Mouse (Mus musculus): ENCODE results near the gene Eya2.

Eya2 gene

DNA sequence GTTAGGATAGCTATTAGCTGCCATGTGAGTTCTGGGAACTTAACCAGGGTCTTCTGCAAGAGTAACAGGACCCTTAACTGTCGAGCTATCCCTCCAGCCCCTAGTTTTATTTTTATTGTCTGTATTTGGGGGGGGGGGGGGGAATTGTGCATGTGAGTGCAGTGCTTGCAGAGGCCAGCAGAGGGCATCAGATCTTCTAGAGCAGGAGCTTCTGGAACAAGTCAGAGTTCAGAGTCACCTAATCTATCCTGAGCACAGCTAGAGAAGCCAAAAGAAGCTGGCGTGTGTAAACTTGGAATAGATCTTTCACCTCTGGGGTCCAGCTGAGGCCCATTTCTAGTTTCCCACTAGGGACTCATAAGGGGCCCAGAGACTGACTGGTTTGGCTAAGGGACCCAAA is 1.1 kb upstream of the Eya2 start:
- no peak for DNase-seq (ENCODE audit: extremely low read depth, low read depth, low spot score)

DNA sequence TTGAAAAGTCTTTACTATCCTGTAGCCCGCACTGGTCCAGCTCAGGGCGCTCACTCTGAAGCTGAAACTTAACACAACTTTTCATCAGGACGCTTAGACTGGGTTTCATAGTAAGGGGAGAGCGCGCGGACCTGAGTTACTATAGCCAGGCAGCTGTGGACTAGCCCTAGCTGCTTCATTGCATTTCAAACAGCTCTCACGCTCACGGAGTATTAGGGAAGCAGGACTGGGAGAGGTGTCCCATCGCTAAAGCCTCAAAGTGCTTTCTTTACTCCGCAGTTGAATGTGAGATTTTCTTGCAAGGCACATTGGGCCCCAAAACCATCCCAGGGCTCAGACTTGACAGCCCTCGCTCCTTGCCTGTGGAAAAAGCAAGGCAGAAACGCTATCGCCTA is 841 bp downstream of the Eya2 start:
- DNase-seq (ENCODE audit: extremely low read depth, low read depth, low spot score): no peak

DNA sequence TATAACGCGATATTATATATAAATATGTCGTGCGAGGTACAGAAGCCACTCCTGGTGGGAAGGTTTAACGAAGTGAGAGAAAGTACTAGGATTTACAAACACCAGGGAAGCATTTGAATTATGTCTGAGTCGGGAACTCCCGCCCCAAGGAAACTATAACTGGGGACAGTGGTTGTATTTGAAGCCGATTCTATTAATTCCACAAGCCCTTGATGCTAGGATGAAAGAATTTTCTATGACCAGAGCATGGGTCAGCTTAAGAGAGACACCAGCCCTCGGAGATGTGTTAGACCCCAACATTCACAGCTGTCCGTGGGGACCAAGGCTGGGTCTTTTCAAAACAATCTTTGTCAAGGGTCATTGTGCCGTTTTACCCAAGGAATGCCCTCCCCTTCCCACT is 1.3 kb downstream of the Eya2 start:
- DNase-seq (ENCODE audit: extremely low read depth, low read depth, low spot score): no peak

DNA sequence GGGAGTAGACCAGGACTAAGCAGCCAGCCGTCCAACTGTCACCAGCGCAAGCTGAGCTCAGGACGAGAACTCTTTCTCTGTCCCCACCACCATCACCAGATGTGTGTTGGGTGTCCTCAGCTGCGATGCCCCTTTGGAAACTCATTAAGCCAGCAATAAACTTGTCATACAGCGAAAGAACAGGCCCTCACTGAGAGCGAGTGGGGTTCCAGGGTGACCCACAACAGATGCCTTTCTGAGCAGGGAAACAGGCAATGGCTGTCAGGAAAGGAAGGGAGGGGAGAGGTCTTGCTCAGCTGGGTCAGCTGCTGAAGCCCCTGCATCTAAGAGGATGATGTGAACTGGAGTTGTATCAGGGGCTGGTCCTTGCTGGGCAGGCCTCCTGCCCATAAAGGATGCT is 2.7 kb downstream of the Eya2 start:
- no peak for DNase-seq (ENCODE audit: extremely low read depth, low read depth, low spot score)

DNA sequence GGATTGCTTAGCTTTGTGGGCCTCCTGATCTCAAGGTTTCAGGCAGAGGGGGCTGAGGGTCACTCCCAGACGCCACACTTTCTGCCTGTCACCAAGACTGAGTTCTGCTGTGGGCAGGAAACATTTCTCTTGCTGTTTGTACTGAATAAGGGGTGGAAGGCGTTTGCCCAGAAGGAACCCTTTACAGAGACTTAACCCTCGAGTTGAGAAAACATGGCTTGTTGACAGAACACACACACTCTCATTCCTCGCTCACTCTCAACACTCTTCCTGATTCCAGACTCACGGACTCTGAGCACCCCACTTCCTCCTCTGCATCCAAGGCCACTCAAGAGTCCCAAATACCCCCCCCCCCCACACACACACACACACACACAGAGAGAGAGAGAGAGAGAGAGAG is 3.3 kb downstream of the Eya2 start:
- no peak for DNase-seq (ENCODE audit: extremely low read depth, low read depth, low spot score)

DNA sequence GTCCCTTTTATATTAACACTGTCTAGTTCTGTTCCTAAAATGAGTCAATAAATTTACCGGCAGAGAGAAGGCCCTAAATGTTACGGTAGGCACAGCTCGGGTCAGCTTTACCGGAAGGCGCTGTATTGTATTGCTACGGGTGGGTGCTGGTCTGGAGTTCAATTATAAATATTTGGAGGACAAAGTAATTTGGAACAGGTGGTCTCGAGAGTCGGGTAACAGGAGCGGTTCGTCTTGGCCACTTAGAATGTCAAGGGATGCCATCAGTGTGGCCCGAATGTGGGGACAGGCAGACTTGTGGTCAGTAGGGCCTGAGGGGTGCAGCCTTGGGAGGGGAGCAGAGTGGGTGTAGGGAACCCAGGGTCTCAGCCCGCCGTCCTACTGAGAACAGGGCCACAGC is 4.7 kb downstream of the Eya2 start:
- no peak for DNase-seq (ENCODE audit: extremely low read depth, low read depth, low spot score)

DNA sequence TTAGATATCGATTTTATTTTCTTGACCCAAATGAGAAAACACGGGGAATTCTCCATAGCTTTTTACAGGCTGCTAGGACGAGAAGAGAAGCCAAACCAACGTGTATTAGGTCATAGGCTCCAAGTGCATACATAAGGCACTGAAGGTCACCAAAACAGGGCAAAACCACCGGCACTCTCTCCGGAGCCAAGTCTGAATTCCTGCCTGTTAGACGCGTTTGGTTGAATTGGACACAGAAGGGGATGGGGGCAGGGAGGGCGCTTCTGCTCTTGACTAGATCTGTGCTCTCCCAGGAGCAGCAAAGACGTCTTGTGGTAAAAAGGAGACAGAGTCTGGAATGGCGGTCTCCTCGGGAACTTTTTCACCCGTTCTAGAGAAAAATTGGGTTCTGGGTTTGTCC is 6.1 kb downstream of the Eya2 start:
- DNase-seq (ENCODE audit: extremely low read depth, low read depth, low spot score): no peak

DNA sequence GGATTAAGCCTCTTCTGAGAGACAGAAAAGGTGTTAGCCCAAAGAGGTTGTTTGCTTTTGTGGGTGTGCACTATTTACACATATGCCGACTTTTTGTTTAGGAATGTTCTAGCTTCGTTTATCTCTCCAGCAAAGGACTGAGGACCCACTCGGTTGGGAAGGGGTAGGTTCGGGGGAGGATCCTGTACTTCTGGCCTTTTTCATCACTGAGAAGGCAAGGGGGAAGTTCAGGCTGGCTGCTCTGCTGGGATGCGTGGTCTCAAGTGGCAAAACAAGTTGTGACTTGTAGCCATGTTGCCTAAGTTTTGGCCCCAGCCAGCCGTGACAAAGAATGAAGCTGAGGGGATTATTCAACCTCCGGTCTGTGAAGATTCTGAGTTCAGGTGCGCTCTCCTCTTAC is 6.8 kb downstream of the Eya2 start:
- DNase-seq (ENCODE audit: extremely low read depth, low read depth, low spot score): no peak

DNA sequence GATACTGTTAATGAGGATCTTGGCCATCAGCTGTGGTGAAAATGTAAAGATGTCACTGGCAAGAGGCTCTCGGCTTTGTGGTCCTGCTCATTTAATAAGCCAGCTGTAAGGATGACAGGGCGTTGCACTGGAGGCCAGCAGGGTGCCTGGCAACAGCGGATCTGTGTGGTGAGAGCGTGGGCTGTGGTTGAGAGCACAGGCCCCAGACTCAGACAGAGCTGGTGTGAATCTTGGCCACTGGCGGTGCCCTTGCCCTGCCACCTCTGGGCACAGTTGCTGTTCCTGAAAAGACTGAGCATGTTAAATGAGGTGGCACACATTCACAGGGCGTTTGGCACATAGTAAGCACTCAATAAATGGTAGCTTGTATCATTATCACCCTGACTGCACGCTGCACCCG is 8.9 kb downstream of the Eya2 start:
- no peak for DNase-seq (ENCODE audit: extremely low read depth, low read depth, low spot score)

DNA sequence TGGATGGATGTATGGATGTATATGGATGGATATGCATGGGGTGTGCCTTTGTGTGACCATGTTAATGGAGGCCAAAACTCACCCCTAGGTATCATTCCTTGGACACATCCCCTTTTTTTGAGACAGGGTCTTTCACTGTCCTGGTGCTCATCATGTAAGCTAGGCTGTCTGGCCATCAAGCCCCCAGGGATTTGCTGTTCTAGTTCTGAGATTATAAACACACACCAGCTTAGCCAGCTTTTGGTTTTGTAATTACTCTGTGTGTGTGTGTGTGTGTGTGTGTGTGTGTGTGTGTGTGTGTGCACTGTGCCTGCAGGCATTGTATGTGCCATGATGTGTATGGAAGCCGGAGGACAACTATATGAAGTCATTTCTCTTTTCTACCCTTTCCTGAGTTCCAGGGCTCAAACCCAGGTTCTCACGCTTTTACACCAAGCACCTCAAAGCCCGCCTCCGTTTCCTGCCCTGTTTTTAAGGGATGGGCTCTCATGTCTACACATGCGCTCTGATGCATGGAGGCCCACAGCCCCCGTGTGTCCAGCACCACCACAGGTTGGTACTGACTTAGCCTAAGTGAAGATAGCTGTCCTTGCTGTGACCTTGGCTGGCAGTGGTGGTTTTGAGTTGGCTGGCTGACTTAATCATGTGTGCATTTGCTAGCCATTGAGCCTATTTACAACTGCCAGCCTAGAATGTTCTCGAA is 16.9 kb downstream of the Eya2 start:
- DNase-seq (ENCODE audit: extremely low read depth, low read depth, low spot score): no peak

DNA sequence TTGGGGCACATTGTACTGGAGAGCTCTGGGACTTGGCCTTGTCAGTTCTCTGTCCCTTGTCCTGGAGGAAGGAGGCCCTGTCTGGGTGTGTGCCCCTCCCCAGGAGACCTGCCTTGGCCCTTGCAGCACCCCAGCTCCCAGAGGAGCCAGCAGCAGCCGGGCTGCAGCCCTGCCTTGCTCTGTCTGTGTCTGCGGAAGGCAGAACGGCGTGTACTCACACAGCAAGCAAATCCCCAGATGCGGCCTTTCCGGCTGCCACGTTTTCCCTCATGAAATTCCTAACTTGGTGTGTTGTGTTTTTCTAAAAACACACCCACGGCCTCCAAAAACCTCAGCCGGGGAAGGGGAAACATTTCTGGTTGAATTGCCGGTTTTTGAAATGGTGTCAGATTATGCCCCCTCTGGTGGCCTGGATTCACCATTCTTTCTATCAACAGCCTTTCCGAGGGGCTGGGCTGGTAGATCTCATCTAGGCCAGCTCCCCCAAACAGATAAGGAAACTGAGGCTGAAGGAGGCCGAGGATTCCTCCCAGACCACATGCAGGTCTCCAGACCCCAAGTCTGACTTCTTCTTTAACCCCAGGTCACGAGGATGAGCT is 19.0 kb downstream of the Eya2 start:
- no peak for DNase-seq (ENCODE audit: extremely low read depth, low read depth, low spot score)

DNA sequence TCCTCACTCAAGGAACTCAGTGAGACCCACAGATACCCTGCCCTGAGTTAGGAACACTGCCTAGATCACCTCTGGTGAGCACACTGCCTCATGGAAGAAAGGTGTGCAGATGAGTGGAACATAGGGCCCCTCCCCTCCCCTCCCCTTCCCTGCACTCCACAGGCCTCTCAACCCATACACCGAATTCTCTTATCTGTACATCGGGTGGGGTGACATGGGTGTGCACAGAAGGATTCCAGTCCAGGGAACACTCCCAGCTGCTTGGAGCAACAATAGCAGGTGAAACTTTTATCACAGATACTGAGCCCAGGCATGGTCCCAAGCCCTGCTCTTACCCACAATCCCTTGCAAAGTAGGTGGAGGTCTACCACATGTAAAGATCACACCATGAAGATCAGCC is 26.7 kb downstream of the Eya2 start:
- DNase-seq (ENCODE audit: extremely low read depth, low read depth, low spot score): no peak

DNA sequence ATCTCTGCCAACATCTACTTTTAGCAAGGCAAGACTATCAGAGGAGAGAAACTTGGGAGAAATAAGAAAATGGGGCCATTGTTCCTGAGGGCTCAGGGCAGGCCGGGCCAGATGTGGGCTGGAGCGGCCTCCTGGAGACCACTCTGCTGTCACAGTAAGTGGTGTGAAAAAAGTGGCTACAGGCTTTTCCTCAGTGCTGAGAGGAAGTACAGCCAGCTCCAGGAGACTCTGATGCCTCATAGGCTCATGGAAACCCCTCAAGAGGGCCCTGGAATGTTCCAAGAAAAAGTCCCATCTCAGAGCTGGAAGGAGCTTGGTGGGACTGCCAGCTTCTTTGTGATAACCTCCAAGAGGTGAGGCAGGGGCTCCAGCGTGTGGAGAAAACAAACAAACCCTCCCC is 27.8 kb downstream of the Eya2 start:
- DNase-seq (ENCODE audit: extremely low read depth, low read depth, low spot score): no peak

DNA sequence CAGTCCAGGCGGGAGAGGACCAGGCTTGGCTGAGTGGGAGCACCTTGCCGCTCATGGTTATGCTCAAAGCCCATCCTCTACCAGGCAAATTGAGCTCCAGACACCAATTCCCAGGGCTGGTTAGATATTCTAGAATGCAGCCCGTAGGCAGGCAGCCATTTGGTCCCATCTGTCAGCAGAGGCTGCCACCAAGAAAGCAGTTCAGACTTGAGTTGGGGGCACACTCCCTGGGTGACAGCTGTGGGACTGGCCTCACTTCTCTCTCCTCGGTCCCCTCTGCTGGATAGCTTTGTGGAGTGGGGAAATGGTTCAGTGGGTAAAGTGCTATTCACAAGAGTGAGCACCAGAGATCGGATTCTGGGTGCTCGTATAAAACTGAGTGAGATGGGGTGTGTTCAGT is 32.0 kb downstream of the Eya2 start:
- no peak for DNase-seq (ENCODE audit: extremely low read depth, low read depth, low spot score)

DNA sequence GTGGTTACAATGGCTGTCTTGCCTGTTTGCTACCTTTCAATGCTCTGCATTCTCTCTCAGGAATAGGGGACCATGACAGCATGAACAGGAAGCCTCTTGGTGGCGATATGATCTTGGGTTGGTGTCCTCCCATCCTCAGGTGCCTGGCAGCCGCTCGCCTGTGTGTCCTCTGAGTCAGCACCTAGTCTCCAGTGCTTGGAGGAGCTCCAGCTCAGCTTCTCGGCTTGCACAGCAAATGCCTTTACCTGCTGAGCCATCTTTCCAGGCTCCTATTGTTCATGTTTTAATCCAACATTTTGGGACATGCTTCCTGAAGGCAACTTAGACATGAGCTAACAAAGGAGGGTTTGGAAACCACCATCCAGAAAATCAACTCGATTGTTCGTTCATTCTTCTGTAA is 33.1 kb downstream of the Eya2 start:
- peak; percentile 95 for DNase-seq (ENCODE audit: extremely low read depth, low read depth, low spot score)

DNA sequence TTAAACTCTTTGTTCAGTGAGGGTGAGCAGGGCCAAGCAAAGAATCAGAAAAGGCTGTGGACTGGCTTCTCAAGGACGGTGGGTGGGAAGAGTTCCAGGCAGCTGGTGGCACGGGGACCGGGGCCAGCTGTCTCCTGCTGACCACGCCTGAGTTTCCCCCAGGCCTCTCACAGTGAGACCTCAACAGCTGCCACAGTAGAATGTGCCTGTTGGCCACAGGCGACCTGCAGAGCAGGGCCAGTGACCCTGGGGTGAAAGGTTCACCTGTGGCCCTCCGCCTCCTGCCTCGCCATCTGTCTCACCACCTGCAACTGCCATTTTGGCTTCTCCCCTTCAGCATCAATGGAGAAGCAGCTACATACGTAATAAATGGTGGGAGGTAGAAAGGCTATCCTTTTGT is 35.1 kb downstream of the Eya2 start:
- DNase-seq (ENCODE audit: extremely low read depth, low read depth, low spot score): no peak

DNA sequence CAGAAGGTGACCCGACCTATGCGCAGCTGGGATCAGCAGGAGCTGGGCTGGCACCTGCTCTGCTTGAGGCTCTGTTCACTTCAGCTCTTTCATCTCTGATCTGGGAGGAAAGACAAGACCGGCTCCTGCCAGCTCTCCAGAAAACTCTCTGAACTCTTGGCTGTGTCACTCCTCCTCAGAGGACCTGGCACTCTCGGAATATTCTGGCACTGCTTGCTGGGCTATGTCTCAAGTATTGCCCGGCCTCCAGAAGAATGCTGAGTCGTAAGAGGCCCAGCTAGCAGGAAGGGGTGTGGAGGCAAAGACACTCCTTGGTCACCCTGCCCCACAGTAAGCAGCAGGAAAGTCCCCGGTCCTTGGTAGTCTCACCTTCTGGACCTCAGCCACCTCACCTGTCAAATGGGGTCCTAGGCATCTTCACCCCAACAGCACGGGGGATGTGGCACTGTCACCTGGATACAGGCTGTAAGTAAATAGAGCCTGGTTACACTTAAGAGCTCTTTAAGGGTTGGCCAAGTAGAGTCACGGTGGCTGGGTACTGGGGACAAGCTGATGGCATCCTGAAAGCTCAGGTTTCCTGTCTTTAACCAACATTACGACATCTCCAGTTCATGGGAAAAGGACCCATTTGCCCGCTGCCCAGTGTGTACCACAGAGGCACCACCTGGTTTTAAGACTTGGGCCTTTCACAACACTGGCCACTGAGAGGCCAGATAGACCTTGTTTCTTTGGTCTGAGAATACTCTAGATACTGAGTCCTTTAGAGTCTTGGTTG is 38.4 kb downstream of the Eya2 start:
- no peak for DNase-seq (ENCODE audit: extremely low read depth, low read depth, low spot score)

DNA sequence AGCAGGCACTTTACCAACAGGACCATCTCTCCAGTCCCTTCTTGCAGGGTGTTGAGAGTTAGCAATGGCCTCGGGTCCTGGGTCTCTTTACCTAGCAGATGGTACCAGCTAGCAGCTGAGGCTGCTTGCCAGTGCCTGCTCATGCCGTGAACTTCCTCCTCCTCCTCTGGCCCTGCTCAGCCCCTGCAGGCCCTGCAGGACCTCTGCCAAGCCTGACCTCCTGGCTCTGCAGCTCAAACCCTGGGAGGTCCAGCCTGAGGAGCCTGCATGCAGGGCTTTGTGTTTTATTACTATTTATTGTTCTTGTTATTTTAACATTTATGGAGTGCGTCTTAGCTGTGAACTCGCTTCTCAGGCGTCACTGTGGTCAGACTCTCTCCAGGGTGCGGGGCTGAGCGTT is 39.6 kb downstream of the Eya2 start:
- DNase-seq (ENCODE audit: extremely low read depth, low read depth, low spot score): no peak

DNA sequence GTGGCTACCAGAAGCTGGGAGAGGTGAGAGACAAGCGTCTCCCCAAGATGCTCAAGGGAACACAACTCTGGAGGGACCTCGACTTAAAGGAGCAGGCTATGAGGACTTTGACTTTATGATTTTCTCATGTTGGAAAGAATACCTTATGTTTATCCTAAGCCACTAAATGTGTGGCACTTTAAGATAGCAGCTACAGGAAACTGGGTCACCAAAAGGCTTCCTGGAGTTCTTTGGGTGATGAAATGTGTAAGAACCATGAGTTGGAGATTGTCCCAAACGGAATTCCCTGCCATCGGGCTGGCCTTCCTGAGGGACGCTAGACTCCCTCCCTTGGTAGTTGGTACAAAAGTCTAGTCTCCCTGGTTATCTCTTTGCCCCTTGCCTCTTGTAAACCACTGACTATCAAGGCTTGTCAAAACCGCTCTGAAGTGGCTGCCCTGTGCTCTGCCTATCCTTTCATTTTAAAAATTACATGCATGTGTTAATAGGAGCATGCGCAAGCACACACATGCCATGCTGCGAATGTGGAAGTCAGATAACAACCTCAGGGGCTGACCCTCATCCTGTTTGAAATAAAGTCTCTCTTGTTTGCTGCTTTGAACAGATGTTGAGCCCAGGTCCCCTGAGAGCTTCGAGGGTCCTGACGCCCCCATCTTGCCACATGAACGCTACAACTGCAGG is 44.4 kb downstream of the Eya2 start:
- no peak for DNase-seq (ENCODE audit: extremely low read depth, low read depth, low spot score)

DNA sequence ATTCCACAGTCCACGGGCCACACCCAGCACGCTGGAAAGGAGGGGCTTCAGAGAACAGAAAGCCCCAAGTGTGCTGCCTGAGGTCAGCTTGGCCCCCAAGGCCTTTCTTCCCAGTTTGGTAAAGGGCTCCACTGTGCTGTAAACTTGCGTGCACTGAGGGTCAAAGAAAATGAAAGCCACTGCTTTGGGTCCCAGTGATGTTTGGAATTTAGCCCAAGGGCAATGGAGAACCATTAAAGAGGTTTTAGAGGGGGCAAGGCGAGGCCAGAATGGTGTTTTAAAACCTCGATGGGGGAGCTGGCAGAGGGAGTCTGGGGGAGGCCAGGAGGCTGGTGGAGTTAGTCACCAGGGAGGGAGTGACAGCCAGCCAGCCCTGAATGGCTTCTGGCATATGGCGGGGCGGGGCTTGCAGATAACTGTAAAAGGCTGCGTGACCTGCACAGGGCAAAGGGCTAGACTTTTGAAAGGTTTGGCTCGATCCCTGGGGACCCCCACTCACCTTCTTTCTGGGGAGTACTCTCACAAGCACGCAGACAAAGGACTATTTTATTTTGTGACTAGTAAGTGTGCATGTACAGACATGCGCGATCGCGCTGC is 47.2 kb downstream of the Eya2 start:
- DNase-seq (ENCODE audit: extremely low read depth, low read depth, low spot score): no peak

DNA sequence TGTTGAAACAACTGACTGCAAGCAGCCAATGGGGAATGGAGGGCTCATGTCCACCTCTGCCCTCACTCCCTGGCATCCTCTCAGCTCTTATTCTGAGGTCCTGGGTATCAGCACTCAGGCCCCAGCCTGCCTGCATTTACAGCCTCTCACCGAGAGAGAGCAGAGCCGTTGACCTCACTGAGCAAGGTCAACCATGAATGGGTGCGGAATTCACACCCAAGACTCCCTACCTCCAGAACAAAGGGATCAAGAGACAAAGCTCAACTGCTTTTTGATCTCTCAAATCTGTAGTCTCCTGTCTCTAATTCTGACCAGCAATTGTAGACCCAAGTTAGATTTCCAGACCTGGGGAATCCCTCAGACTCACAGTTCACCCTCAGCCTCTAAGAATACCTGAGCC is 48.8 kb downstream of the Eya2 start:
- no peak for DNase-seq (ENCODE audit: extremely low read depth, low read depth, low spot score)

DNA sequence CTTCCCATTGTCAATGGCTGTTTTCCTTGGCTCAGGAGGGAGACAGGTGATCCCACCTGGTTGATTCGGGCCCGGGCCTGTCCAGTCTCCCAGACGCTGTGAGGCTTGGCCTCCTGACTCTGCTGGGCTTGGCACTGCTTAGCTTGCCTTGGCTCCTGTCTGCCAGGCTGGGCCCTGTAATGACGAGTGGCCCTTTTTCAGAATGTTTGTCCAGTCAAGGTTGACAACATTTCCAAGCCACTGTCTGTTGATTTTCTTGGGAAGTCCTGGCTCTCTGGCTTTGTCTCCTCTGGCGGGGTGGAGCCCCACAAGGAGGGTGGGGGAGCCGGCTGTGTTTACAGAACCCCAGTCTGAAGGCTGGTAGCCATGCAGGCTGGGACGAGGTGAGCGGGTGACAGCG is 49.2 kb downstream of the Eya2 start:
- no peak for DNase-seq (ENCODE audit: extremely low read depth, low read depth, low spot score)
